Mouse (Mus musculus): ENCODE results near the gene Itgb3.

The Itgb3 gene

GRCm38 (mm10) chr11:104582308-104582606 is 25.5 kb upstream of the Itgb3 start:
- DNase-seq (ENCODE audit: low read depth, low spot score), result no peak

- DNase-seq (ENCODE audit: low read depth, low spot score), result peak; percentile 70
Observed at GRCm38 (mm10) chr11:104582630-104583364, 25.0 kb upstream of the Itgb3 start.

GRCm38 (mm10) chr11:104585495-104585894 is 22.3 kb upstream of the Itgb3 start:
- DNase-seq (ENCODE audit: low read depth, low spot score), result no peak

- no peak for DNase-seq (ENCODE audit: low read depth, low spot score)
Observed at GRCm38 (mm10) chr11:104587904-104588303, 19.9 kb upstream of the Itgb3 start.

- no peak for DNase-seq (ENCODE audit: low read depth, low spot score)
Observed at GRCm38 (mm10) chr11:104588513-104588912, 19.3 kb upstream of the Itgb3 start.

GRCm38 (mm10) chr11:104589570-104589969 is 18.2 kb upstream of the Itgb3 start:
- DNase-seq (ENCODE audit: low read depth, low spot score), result no peak

- DNase-seq (ENCODE audit: low read depth, low spot score), result peak; percentile 91
Observed at GRCm38 (mm10) chr11:104590148-104590547, 17.7 kb upstream of the Itgb3 start.

GRCm38 (mm10) chr11:104592066-104592835 is 15.5 kb upstream of the Itgb3 start:
- DNase-seq (ENCODE audit: low read depth, low spot score), result no peak

GRCm38 (mm10) chr11:104596365-104596764 is 11.4 kb upstream of the Itgb3 start:
- no peak for DNase-seq (ENCODE audit: low read depth, low spot score)

GRCm38 (mm10) chr11:104599265-104599945 is 8.4 kb upstream of the Itgb3 start:
- peak; percentile 20 for DNase-seq (ENCODE audit: low read depth, low spot score)

GRCm38 (mm10) chr11:104600675-104601074 is 7.1 kb upstream of the Itgb3 start:
- DNase-seq (ENCODE audit: low read depth, low spot score), result no peak

- no peak for DNase-seq (ENCODE audit: low read depth, low spot score)
Observed at GRCm38 (mm10) chr11:104604192-104604591, 3.6 kb upstream of the Itgb3 start.

GRCm38 (mm10) chr11:104608249-104608920 is 585 bp downstream of the Itgb3 start:
- DNase-seq (ENCODE audit: low read depth, low spot score), result peak; percentile 34

GRCm38 (mm10) chr11:104609033-104609684 is 1.4 kb downstream of the Itgb3 start:
- DNase-seq (ENCODE audit: low read depth, low spot score), result peak; percentile 35

- peak; percentile 42 for DNase-seq (ENCODE audit: low read depth, low spot score)
Observed at GRCm38 (mm10) chr11:104609733-104610132, 1.9 kb downstream of the Itgb3 start.

GRCm38 (mm10) chr11:104611579-104612151 is 3.9 kb downstream of the Itgb3 start:
- DNase-seq (ENCODE audit: low read depth, low spot score), result no peak

- DNase-seq (ENCODE audit: low read depth, low spot score), result no peak
Observed at GRCm38 (mm10) chr11:104613551-104613950, 5.8 kb downstream of the Itgb3 start.

GRCm38 (mm10) chr11:104614130-104614529 is 6.3 kb downstream of the Itgb3 start:
- peak; percentile 47 for DNase-seq (ENCODE audit: low read depth, low spot score)

- DNase-seq (ENCODE audit: low read depth, low spot score), result no peak
Observed at GRCm38 (mm10) chr11:104616182-104616581, 8.4 kb downstream of the Itgb3 start.

- no peak for DNase-seq (ENCODE audit: low read depth, low spot score)
Observed at GRCm38 (mm10) chr11:104618638-104619076, 10.9 kb downstream of the Itgb3 start.
